In genomic region chr1:130940065-130940687, GRCm38 (mm10) we compare ENCODE assay signal across 20 mouse cellular contexts. TPM values are rescaled to one million over a fixed set of nuclear protein-coding genes. Genes with fewer than 3 reads are reported as not detected.
DNase-seq lines count a peak whose midpoint lies in the region; ATAC-seq lines count a peak whose summit lies in the region.
"Had no signal": no experiment of that assay in that cellular context is flagged by ENCODE, and none has a peak within 500 bp of the region (broad histone marks: within the 10 kb centered on the region; RNA-seq: fewer than 3 reads in every experiment).

Gene Il19, minus strand, starts transcription at chr1:130940115.

- peak; percentile 86 for ATAC-seq in cerebellum, adult (ENCODE audit: insufficient number of reproducible peaks, low FRiP score, low TSS enrichment)
- ATAC-seq: CD4-positive, CD25-positive, alpha-beta regulatory T cell, adult 4 months; forebrain, embryonic 16.5 days; inflammation-experienced regulatory T-cells, adult 6 months had no signal

- no peak for DNase-seq in cerebellum, postnatal 4 days (ENCODE audit: low spot score in 2 of 2)
- DNase-seq in cerebellum, adult 11-12 months: peak; percentile 53
- DNase-seq in cerebellum, adult 9-10 months: peak; percentile 48
- DNase-seq in cerebellum, postnatal 25 days: peak; percentile 75 to 84
- DNase-seq in urinary bladder, postnatal 14 days (ENCODE audit: low spot score): no peak
- DNase-seq in layer of hippocampus, postnatal 10 days (ENCODE audit: low spot score in 2 of 2): no peak
- DNase-seq in neural tube, embryonic 10.5 days (ENCODE audit: extremely low spot score, low spot score): no peak
- DNase-seq: adrenal gland, adult 8-10 months; adrenal gland, postnatal 36 days; B cell, adult 2 months; gastrocnemius, postnatal 14 days; heart, adult 2 months; heart, postnatal 14 days; kidney, adult 11 months had no signal

RNA-seq across cellular contexts. Expression of gene Il19, which starts in this region (rescaled TPM):
- total RNA-seq in layer of hippocampus, postnatal 10 days (2021): not detected
- total RNA-seq: adrenal gland, adult 8-10 months; adrenal gland, postnatal 36 days; G1E; gastrocnemius, adult 18-20 months; gastrocnemius, postnatal 14 days; heart, adult 2 months; heart, postnatal 14 days had no signal

Comparison
In these comparisons a context has a peak if more than half of its experiments do, and no peak if none do; other contexts are left out.
1. DNase-seq: peak in cerebellum, adult 11-12 months (single experiment), cerebellum, adult 9-10 months (single experiment) and cerebellum, postnatal 25 days (2 of 2); none in cerebellum, postnatal 4 days (0 of 2), urinary bladder, postnatal 14 days (single experiment), layer of hippocampus, postnatal 10 days (0 of 2) and neural tube, embryonic 10.5 days (single experiment).